Mouse (Mus musculus): ENCODE data around the gene Nacad.

Nacad gene

GRCm38 (mm10) chr11:6580065-6580750 lies 25.6 kb downstream of the Nacad start:
- no peak for DNase-seq (ENCODE audit: low spot score)

GRCm38 (mm10) chr11:6579361-6579760 lies 26.5 kb downstream of the Nacad start:
- DNase-seq (ENCODE audit: low spot score) = no peak

- no peak for DNase-seq (ENCODE audit: low spot score)
Measured at GRCm38 (mm10) chr11:6576151-6576550, 29.7 kb downstream of the Nacad start.

GRCm38 (mm10) chr11:6569410-6569777 lies 36.5 kb downstream of the Nacad start:
- DNase-seq (ENCODE audit: low spot score) = no peak

- DNase-seq (ENCODE audit: low spot score) = no peak
Measured at GRCm38 (mm10) chr11:6568584-6569409, 37.1 kb downstream of the Nacad start.

- DNase-seq (ENCODE audit: low spot score) = no peak
Measured at GRCm38 (mm10) chr11:6567951-6568350, 37.9 kb downstream of the Nacad start.

GRCm38 (mm10) chr11:6566496-6566895 lies 39.4 kb downstream of the Nacad start:
- no peak for DNase-seq (ENCODE audit: low spot score)

GRCm38 (mm10) chr11:6563201-6563600 lies 42.7 kb downstream of the Nacad start:
- DNase-seq (ENCODE audit: low spot score) = no peak

GRCm38 (mm10) chr11:6562359-6562758 lies 43.5 kb downstream of the Nacad start:
- no peak for DNase-seq (ENCODE audit: low spot score)

- DNase-seq (ENCODE audit: low spot score) = no peak
Measured at GRCm38 (mm10) chr11:6561474-6561873, 44.4 kb downstream of the Nacad start.

- DNase-seq (ENCODE audit: low spot score) = no peak
Measured at GRCm38 (mm10) chr11:6560655-6561360, 45.0 kb downstream of the Nacad start.

- DNase-seq (ENCODE audit: low spot score) = no peak
Measured at GRCm38 (mm10) chr11:6559996-6560395, 45.9 kb downstream of the Nacad start.

GRCm38 (mm10) chr11:6558234-6558633 lies 47.6 kb downstream of the Nacad start:
- DNase-seq (ENCODE audit: low spot score) = no peak

- no peak for DNase-seq (ENCODE audit: low spot score)
Measured at GRCm38 (mm10) chr11:6550201-6550600, 55.7 kb downstream of the Nacad start.

GRCm38 (mm10) chr11:6549770-6550169 lies 56.1 kb downstream of the Nacad start:
- DNase-seq (ENCODE audit: low spot score) = no peak
